In genomic region chr5:33528971-33529670, GRCm38 (mm10) we compare ENCODE assay signal across 11 mouse cellular contexts.
DNase-seq lines count a peak whose midpoint lies in the region; ATAC-seq and TF ChIP-seq lines count a peak whose summit lies in the region.
"Had no signal": no experiment of that assay in that cellular context is flagged by ENCODE, and none has a peak within 500 bp of the region (broad histone marks: within the 10 kb centered on the region; RNA-seq: fewer than 3 reads in every experiment).

No protein-coding gene starts in this region.

- WGBS in hindbrain, embryonic 10.5 days = 68% methylated on average over 14 of the region's 14 CpGs
- WGBS in hindbrain, postnatal 0 days = 64% methylated on average over 14 of the region's 14 CpGs
- WGBS in limb, embryonic 10.5 days = 37% methylated on average over 14 of the region's 14 CpGs
- WGBS in forebrain, embryonic 14.5 days = 76% methylated on average over 14 of the region's 14 CpGs

- TF ChIP-seq EP300 in MEL (IDR thresholded peaks at IDR 0.05; ENCODE audit: low read depth in 1 of 2, low read length in 2 of 2) = peak; percentile 60 to 64

- H3K4me2 ChIP-seq in hindbrain, postnatal 0 days (ENCODE audit: low read depth, low read length) = no peak overlapping the region
- no peak overlapping the region for H3K4me2 ChIP-seq in forebrain, embryonic 14.5 days (ENCODE audit: low read length)

- DNase-seq in hindbrain, embryonic 10.5 days (ENCODE audit: low spot score) = no peak
- DNase-seq in hindbrain, postnatal 0 days (ENCODE audit: low spot score) = no peak
- peak; percentile 65 for DNase-seq in MEL (ENCODE audit: low read depth, low spot score)
- DNase-seq in limb, embryonic 10.5 days (ENCODE audit: low spot score) = no peak
- DNase-seq in kidney, adult 11 months = no peak
- DNase-seq in forebrain, embryonic 14.5 days (ENCODE audit: low spot score) = no peak
- no peak for DNase-seq in cerebellum, adult 9-10 months
- DNase-seq: cerebellum, adult 2 months; lung, adult 2 months had no signal

- H3K4me1 ChIP-seq in hindbrain, embryonic 10.5 days (replicated peaks) = peaks cover 32% of the 10 kb centered on the region
- H3K4me1 ChIP-seq in hindbrain, postnatal 0 days (ENCODE audit: insufficient read depth, low read length) = no peaks in the 10 kb centered on the region
- peaks cover 4 to 16% of the 10 kb centered on the region in 2 experiments; a peak in 3 of 4 replicates for H3K4me1 ChIP-seq in MEL (ENCODE audit: control insufficient read depth in 1 of 2, insufficient read depth in 2 of 2, low read length in 2 of 2)
- H3K4me1 ChIP-seq in limb, embryonic 10.5 days = peaks cover 38% of the 10 kb centered on the region
- H3K4me1 ChIP-seq in forebrain, embryonic 14.5 days (ENCODE audit: control insufficient read depth, insufficient read depth, low read length) = no peaks in the 10 kb centered on the region

- H3K27me3 ChIP-seq in hindbrain, embryonic 10.5 days (ENCODE audit: insufficient read depth, poor library complexity, severe bottlenecking) = peaks cover 50% of the 10 kb centered on the region
- H3K27me3 ChIP-seq in hindbrain, postnatal 0 days (ENCODE audit: insufficient read depth, low read length) = peaks cover 9% of the 10 kb centered on the region; the same call in 1 of the 2 replicates
- no peaks in the 10 kb centered on the region; a peak in 1 of 4 replicates for H3K27me3 ChIP-seq in MEL (ENCODE audit: control insufficient read depth in 1 of 2, insufficient read depth in 2 of 2, low read length in 2 of 2)
- peaks cover 97% of the 10 kb centered on the region for H3K27me3 ChIP-seq in limb, embryonic 10.5 days (ENCODE audit: low read depth, poor library complexity, severe bottlenecking)
- peaks cover 61% of the 10 kb centered on the region for H3K27me3 ChIP-seq in forebrain, embryonic 14.5 days (replicated peaks; ENCODE audit: control insufficient read depth, insufficient read depth, low read length)

- 0 out of 2 replicates have a peak overlapping the region, but pooled peaks have one; percentile 1 for H3K27ac ChIP-seq in hindbrain, embryonic 10.5 days
- no peak overlapping the region for H3K27ac ChIP-seq in hindbrain, postnatal 0 days
- no peak overlapping the region for H3K27ac ChIP-seq in MEL (ENCODE audit: control insufficient read depth, low read depth, low read length)
- H3K27ac ChIP-seq in limb, embryonic 10.5 days = 0 out of 2 replicates have a peak overlapping the region, but pooled peaks have one; percentile 2
- no peak overlapping the region for H3K27ac ChIP-seq in forebrain, embryonic 14.5 days (ENCODE audit: low read depth, low read length)

- TF ChIP-seq CTCF in hindbrain, postnatal 0 days (IDR thresholded peaks at IDR 0.05; ENCODE audit: low read depth) = no peak
- no peak for TF ChIP-seq CTCF in MEL (IDR thresholded peaks at IDR 0.05 in 2 of 3, conservative IDR thresholded peaks at IDR 0.05 in 1 of 3; ENCODE audit: control insufficient read depth in 1 of 3, insufficient read depth in 1 of 3, low read depth in 2 of 3, low read length in 3 of 3, poor library complexity in 1 of 3, severe bottlenecking in 1 of 3)

- ATAC-seq in hindbrain, postnatal 0 days = no peak
- peak; percentile 58; the same call in 1 of the 2 replicates for ATAC-seq in megakaryocyte-erythroid progenitor cell, adult 5-6 weeks (replicated peaks; ENCODE audit: low FRiP score, low TSS enrichment, poor library complexity, severe bottlenecking)
- ATAC-seq in forebrain, embryonic 14.5 days = no peak
- ATAC-seq: CD4-positive, CD25-positive, alpha-beta regulatory T cell, adult 4 months had no signal

- no peak for TF ChIP-seq RAD21 in MEL (IDR thresholded peaks at IDR 0.05; ENCODE audit: low read depth, low read length)

- 0 out of 2 replicates have a peak, but pooled peaks cover 3% of the 10 kb centered on the region for H3K9me3 ChIP-seq in hindbrain, embryonic 10.5 days
- H3K9me3 ChIP-seq in hindbrain, postnatal 0 days (ENCODE audit: low read length) = no peaks in the 10 kb centered on the region
- H3K9me3 ChIP-seq in MEL (replicated peaks; ENCODE audit: insufficient read depth, low read length) = no peaks in the 10 kb centered on the region
- H3K9me3 ChIP-seq in limb, embryonic 10.5 days (replicated peaks) = no peaks in the 10 kb centered on the region
- H3K9me3 ChIP-seq in forebrain, embryonic 14.5 days (replicated peaks; ENCODE audit: control insufficient read depth, low read length) = no peaks in the 10 kb centered on the region

- no peak overlapping the region for H3K4me3 ChIP-seq in hindbrain, embryonic 10.5 days
- H3K4me3 ChIP-seq in hindbrain, postnatal 0 days (ENCODE audit: low read length) = no peak overlapping the region
- H3K4me3 ChIP-seq in MEL (ENCODE audit: control insufficient read depth in 1 of 2, insufficient read depth in 1 of 2, low read depth in 2 of 2, low read length in 2 of 2) = peak overlapping the region; percentile 54 to 56; a peak in 3 of 4 replicates
- H3K4me3 ChIP-seq in limb, embryonic 10.5 days = peak overlapping the region; percentile 21; the same call in 1 of the 2 replicates
- H3K4me3 ChIP-seq in forebrain, embryonic 14.5 days (ENCODE audit: low read depth, low read length) = no peak overlapping the region

- no peak for TF ChIP-seq POLR2A in MEL (IDR thresholded peaks at IDR 0.05; ENCODE audit: control insufficient read depth in 1 of 2, insufficient read depth in 1 of 2, low read depth in 1 of 2, low read length in 2 of 2, poor library complexity in 1 of 2)

- no peak overlapping the region for H3K9ac ChIP-seq in hindbrain, postnatal 0 days (replicated peaks; ENCODE audit: low read length)
- H3K9ac ChIP-seq in MEL (ENCODE audit: control insufficient read depth, low read depth, low read length, poor library complexity, severe bottlenecking) = peak overlapping the region; percentile 40
- no peak overlapping the region for H3K9ac ChIP-seq in forebrain, embryonic 14.5 days (ENCODE audit: low read length)

- H3K79me2 ChIP-seq in MEL (ENCODE audit: control insufficient read depth, insufficient read depth, low read length, poor library complexity) = no peaks in the 10 kb centered on the region

- no peaks in the 10 kb centered on the region for H3K36me3 ChIP-seq in hindbrain, embryonic 10.5 days
- no peaks in the 10 kb centered on the region for H3K36me3 ChIP-seq in hindbrain, postnatal 0 days (ENCODE audit: insufficient read depth, low read length)
- peaks cover 0 to 7% of the 10 kb centered on the region in 2 experiments; a peak in 2 of 4 replicates for H3K36me3 ChIP-seq in MEL (ENCODE audit: control insufficient read depth in 1 of 2, insufficient read depth in 2 of 2, low read length in 2 of 2)
- no peaks in the 10 kb centered on the region for H3K36me3 ChIP-seq in limb, embryonic 10.5 days
- no peaks in the 10 kb centered on the region for H3K36me3 ChIP-seq in forebrain, embryonic 14.5 days (ENCODE audit: control insufficient read depth, insufficient read depth, low read length)

TF ChIP-seq in MEL, 35 proteins besides CTCF, POLR2A, EP300 and RAD21:
- TF ChIP-seq NRF1 (IDR thresholded peaks at IDR 0.05; ENCODE audit: insufficient read depth, low read depth, low read length, poor library complexity, severe bottlenecking) (no peak), ETS1 (IDR thresholded peaks at IDR 0.05; ENCODE audit: low read depth, low read length) (0 out of 2 replicates have a peak, but pooled peaks have one; percentile 5), SMC3 (IDR thresholded peaks at IDR 0.05; ENCODE audit: low read depth, low read length) (no peak), HCFC1 (IDR thresholded peaks at IDR 0.05; ENCODE audit: low read depth, low read length) (0 out of 2 replicates have a peak, but pooled peaks have one; percentile 20), MYB (IDR thresholded peaks at IDR 0.05; ENCODE audit: low read depth, low read length) (no peak), ZC3H11A (IDR thresholded peaks at IDR 0.05; ENCODE audit: low read depth, low read length) (no peak), TCF12 (IDR thresholded peaks at IDR 0.05; ENCODE audit: low read depth, low read length) (peak; percentile 68), MAZ (IDR thresholded peaks at IDR 0.05; ENCODE audit: low read depth, low read length) (0 out of 2 replicates have a peak, but pooled peaks have one; percentile 49), USF1 (IDR thresholded peaks at IDR 0.05; ENCODE audit: low read depth, low read length) (no peak), KAT2A (conservative IDR thresholded peaks at IDR 0.05; ENCODE audit: low read depth, low read length) (no peak), GATA1 (IDR thresholded peaks at IDR 0.05; ENCODE audit: low read depth, low read length) (peak; percentile 94)

Comparison
In these comparisons a context has a peak if more than half of its experiments do, and no peak if none do; other contexts are left out.
1. H3K27ac ChIP-seq: peak in hindbrain, embryonic 10.5 days (single experiment) and limb, embryonic 10.5 days (single experiment); none in hindbrain, postnatal 0 days (single experiment), MEL (single experiment) and forebrain, embryonic 14.5 days (single experiment).
2. H3K4me3 ChIP-seq: peak in MEL (2 of 2) and limb, embryonic 10.5 days (single experiment); none in hindbrain, embryonic 10.5 days (single experiment), hindbrain, postnatal 0 days (single experiment) and forebrain, embryonic 14.5 days (single experiment).